In the genomic region with DNA sequence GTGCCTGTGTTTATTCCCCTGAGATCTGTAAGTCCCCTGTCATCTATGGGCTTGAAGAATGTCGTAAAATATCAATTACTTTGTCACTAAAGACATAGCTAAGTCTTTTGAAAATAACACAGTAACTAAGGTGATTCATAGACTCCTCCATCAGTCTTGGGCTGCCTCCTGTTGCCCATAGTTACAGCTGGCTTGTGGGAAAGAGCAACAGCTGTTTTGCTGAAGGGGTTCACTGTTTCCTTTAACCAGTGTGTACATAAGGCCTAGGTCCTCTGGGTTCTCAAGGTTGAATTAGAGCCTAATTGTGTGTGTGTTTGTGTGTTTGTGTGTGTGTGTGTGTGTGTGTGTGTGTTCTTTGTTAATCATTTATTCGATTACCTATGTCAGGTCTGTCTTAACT, we compare ENCODE assay signal across 23 mouse cellular contexts. TPM values are rescaled to one million over a fixed set of nuclear protein-coding genes. Genes with fewer than 3 reads are reported as not detected.
DNase-seq lines count a peak whose midpoint lies in the region; ATAC-seq and TF ChIP-seq lines count a peak whose summit lies in the region.
"Had no signal": no experiment of that assay in that cellular context is flagged by ENCODE, and none has a peak within 500 bp of the region (broad histone marks: within the 10 kb centered on the region; RNA-seq: fewer than 3 reads in every experiment).

No protein-coding gene starts in this region.

- no peak overlapping the region for H3K27ac ChIP-seq in intestine, embryonic 14.5 days (ENCODE audit: low read depth)
- H3K27ac ChIP-seq in intestine, postnatal 0 days (ENCODE audit: low read depth, low read length), result no peak overlapping the region
- no peak overlapping the region for H3K27ac ChIP-seq in neural tube, embryonic 12.5 days
- H3K27ac ChIP-seq in limb, embryonic 14.5 days (replicated peaks; ENCODE audit: low read depth, low read length), result no peak overlapping the region
- H3K27ac ChIP-seq: heart, embryonic 15.5 days; left cerebral cortex, adult 2 months; liver, embryonic 12.5 days; midbrain, embryonic 10.5 days had no signal

- H3K36me3 ChIP-seq in intestine, embryonic 14.5 days (ENCODE audit: control insufficient read depth, insufficient read depth, low read length), result peaks cover 20% of the 10 kb centered on the region; the same call in 1 of the 2 replicates
- H3K36me3 ChIP-seq in intestine, postnatal 0 days (ENCODE audit: control insufficient read depth, insufficient read depth), result no peaks in the 10 kb centered on the region; the same call in 1 of the 2 replicates
- no peaks in the 10 kb centered on the region for H3K36me3 ChIP-seq in neural tube, embryonic 12.5 days
- H3K36me3 ChIP-seq in limb, embryonic 14.5 days (ENCODE audit: control insufficient read depth, insufficient read depth, low read length), result no peaks in the 10 kb centered on the region
- H3K36me3 ChIP-seq: heart, embryonic 15.5 days; midbrain, embryonic 10.5 days had no signal

- no peak for TF ChIP-seq CTCF in intestine, postnatal 0 days (IDR thresholded peaks at IDR 0.05; ENCODE audit: low read depth)

- no peak overlapping the region for H3K4me3 ChIP-seq in intestine, embryonic 14.5 days (ENCODE audit: low read depth, low read length)
- no peak overlapping the region for H3K4me3 ChIP-seq in intestine, postnatal 0 days (ENCODE audit: low read depth, low read length)
- H3K4me3 ChIP-seq in neural tube, embryonic 12.5 days, result no peak overlapping the region
- H3K4me3 ChIP-seq in limb, embryonic 14.5 days (replicated peaks; ENCODE audit: low read length), result no peak overlapping the region
- H3K4me3 ChIP-seq: heart, embryonic 15.5 days; left cerebral cortex, adult 2 months; liver, embryonic 12.5 days; midbrain, embryonic 10.5 days had no signal

- no peaks in the 10 kb centered on the region for H3K4me1 ChIP-seq in intestine, embryonic 14.5 days (replicated peaks; ENCODE audit: control insufficient read depth, insufficient read depth, low read length)
- no peaks in the 10 kb centered on the region for H3K4me1 ChIP-seq in intestine, postnatal 0 days (replicated peaks; ENCODE audit: control insufficient read depth, insufficient read depth, low read length)
- no peaks in the 10 kb centered on the region for H3K4me1 ChIP-seq in neural tube, embryonic 12.5 days
- H3K4me1 ChIP-seq in limb, embryonic 14.5 days (ENCODE audit: control insufficient read depth, insufficient read depth, low read length), result no peaks in the 10 kb centered on the region
- H3K4me1 ChIP-seq: heart, embryonic 15.5 days; liver, embryonic 12.5 days; midbrain, embryonic 10.5 days had no signal

- no peak overlapping the region for H3K4me2 ChIP-seq in intestine, embryonic 14.5 days (ENCODE audit: low read length)
- H3K4me2 ChIP-seq in intestine, postnatal 0 days (replicated peaks; ENCODE audit: low read depth), result no peak overlapping the region
- H3K4me2 ChIP-seq in neural tube, embryonic 12.5 days (replicated peaks), result no peak overlapping the region
- H3K4me2 ChIP-seq in limb, embryonic 14.5 days (replicated peaks; ENCODE audit: low read depth, low read length, severe bottlenecking), result no peak overlapping the region
- H3K4me2 ChIP-seq: liver, embryonic 12.5 days had no signal

- 61% methylated on average over 2 of the region's 2 CpGs for WGBS in intestine, embryonic 14.5 days
- WGBS in intestine, postnatal 0 days, result 50% methylated on average over 2 of the region's 2 CpGs
- 78% methylated on average over 2 of the region's 2 CpGs for WGBS in neural tube, embryonic 12.5 days
- 40% methylated on average over 2 of the region's 2 CpGs for WGBS in limb, embryonic 14.5 days

- no peaks in the 10 kb centered on the region for H3K9me3 ChIP-seq in intestine, embryonic 14.5 days (ENCODE audit: control insufficient read depth, low read length)
- H3K9me3 ChIP-seq in intestine, postnatal 0 days (ENCODE audit: control insufficient read depth), result no peaks in the 10 kb centered on the region
- no peaks in the 10 kb centered on the region for H3K9me3 ChIP-seq in neural tube, embryonic 12.5 days
- H3K9me3 ChIP-seq in limb, embryonic 14.5 days (ENCODE audit: control insufficient read depth, low read length), result no peaks in the 10 kb centered on the region
- H3K9me3 ChIP-seq: heart, embryonic 15.5 days; liver, embryonic 12.5 days; midbrain, embryonic 10.5 days had no signal

- DNase-seq in embryo, embryonic 10.5 days (ENCODE audit: low spot score), result peak; percentile 4
- no peak for DNase-seq in embryo, embryonic 11 days
- DNase-seq in intestine, embryonic 14.5 days (ENCODE audit: low spot score), result no peak
- no peak for DNase-seq in neural tube, embryonic 10.5 days (ENCODE audit: extremely low spot score, low spot score)
- no peak for DNase-seq in limb, embryonic 14.5 days (ENCODE audit: low spot score)
- no peak for DNase-seq in layer of hippocampus, adult 9-10 months (ENCODE audit: low spot score)
- DNase-seq: adrenal gland, postnatal 10 days; cerebellum, adult 2 months; cerebellum, postnatal 25 days; heart, postnatal 4 days; kidney, adult 8-10 months; layer of hippocampus, adult 9-11 months; left cerebral cortex, postnatal 4 days; lung, adult 18-20 months; lung, postnatal 10 days; thymus, adult 18-20 months; thymus, postnatal 36 days had no signal

- H3K9ac ChIP-seq in intestine, embryonic 14.5 days (ENCODE audit: low read length), result no peak overlapping the region
- no peak overlapping the region for H3K9ac ChIP-seq in intestine, postnatal 0 days (ENCODE audit: low read depth, low read length)
- no peak overlapping the region for H3K9ac ChIP-seq in neural tube, embryonic 12.5 days
- H3K9ac ChIP-seq in limb, embryonic 14.5 days (ENCODE audit: low read depth, low read length, severe bottlenecking), result no peak overlapping the region
- H3K9ac ChIP-seq: heart, embryonic 15.5 days; liver, embryonic 12.5 days had no signal

- no peak for TF ChIP-seq POLR2A in limb, embryonic 14.5 days (IDR thresholded peaks at IDR 0.05; ENCODE audit: borderline replicate concordance, extremely low read depth, insufficient read depth, insufficient read length)

- no peaks in the 10 kb centered on the region for H3K27me3 ChIP-seq in intestine, embryonic 14.5 days (replicated peaks; ENCODE audit: control insufficient read depth, insufficient read depth, low read length)
- no peaks in the 10 kb centered on the region for H3K27me3 ChIP-seq in intestine, postnatal 0 days (replicated peaks; ENCODE audit: control insufficient read depth, insufficient read depth, low read length)
- H3K27me3 ChIP-seq in neural tube, embryonic 12.5 days (replicated peaks), result no peaks in the 10 kb centered on the region
- H3K27me3 ChIP-seq in limb, embryonic 14.5 days (ENCODE audit: control insufficient read depth, insufficient read depth, low read length), result no peaks in the 10 kb centered on the region
- H3K27me3 ChIP-seq: heart, embryonic 15.5 days; liver, embryonic 12.5 days had no signal

- ATAC-seq in intestine, embryonic 14.5 days (replicated peaks; ENCODE audit: low FRiP score, low TSS enrichment, low read depth), result 0 out of 2 replicates have a peak, but pooled peaks have one; percentile 70
- no peak for ATAC-seq in intestine, postnatal 0 days
- peak; percentile 48; the same call in 1 of the 2 replicates for ATAC-seq in neural tube, embryonic 12.5 days (ENCODE audit: low FRiP score, low read depth)
- peak; percentile 63; the same call in 1 of the 2 replicates for ATAC-seq in limb, embryonic 14.5 days (ENCODE audit: low FRiP score, low read depth)
- ATAC-seq: liver, embryonic 12.5 days had no signal

RNA-seq across cellular contexts. Expression of gene Kyat3, which starts 24.6 kb away (rescaled TPM):
- 19.3 and 20.5 TPM in 2 replicates for polyA plus RNA-seq in intestine, embryonic 14.5 days (2014; fragmentation: Nextera tagmentation; extraction: Ambion mirVana)
- 2.0 and 2.3 TPM in 2 replicates for polyA plus RNA-seq in intestine, postnatal 0 days (2015; fragmentation: Nextera tagmentation; extraction: Ambion mirVana)
- polyA plus RNA-seq in neural tube, embryonic 12.5 days (2016; fragmentation: Nextera tagmentation; extraction: Ambion mirVana), result 9.0 and 9.6 TPM in 2 replicates
- polyA plus RNA-seq in limb, embryonic 14.5 days (2012; rRNA removed), result 9.4 and 10.0 TPM in 2 replicates
- 14.6 and 19.6 TPM in 2 replicates for polyA plus RNA-seq in limb, embryonic 14.5 days (2014; fragmentation: Nextera tagmentation; extraction: Ambion mirVana)

RNA-seq across cellular contexts. Expression of gene Gtf2b, which starts 39.4 kb away (rescaled TPM):
- 69.0 and 71.8 TPM in 2 replicates for polyA plus RNA-seq in intestine, embryonic 14.5 days (2014; fragmentation: Nextera tagmentation; extraction: Ambion mirVana)
- 73.6 and 79.4 TPM in 2 replicates for polyA plus RNA-seq in intestine, postnatal 0 days (2015; fragmentation: Nextera tagmentation; extraction: Ambion mirVana)
- polyA plus RNA-seq in neural tube, embryonic 12.5 days (2016; fragmentation: Nextera tagmentation; extraction: Ambion mirVana), result 90.5 and 93.4 TPM in 2 replicates
- 49.6 and 57.1 TPM in 2 replicates for polyA plus RNA-seq in limb, embryonic 14.5 days (2012; rRNA removed)
- 75.1 and 77.2 TPM in 2 replicates for polyA plus RNA-seq in limb, embryonic 14.5 days (2014; fragmentation: Nextera tagmentation; extraction: Ambion mirVana)
